Mouse (Mus musculus): ENCODE data around the gene Sparcl1.

- no peak for TF ChIP-seq CTCF (IDR thresholded peaks at IDR 0.05; ENCODE audit: control insufficient read depth, insufficient read depth, insufficient read length)
- TF ChIP-seq FOSL1 (IDR thresholded peaks at IDR 0.05; ENCODE audit: insufficient read depth, low read length, poor library complexity, severe bottlenecking), result no peak
- TF ChIP-seq CEBPB (IDR thresholded peaks at IDR 0.05; ENCODE audit: low read depth), result no peak
- TF ChIP-seq USF1 (IDR thresholded peaks at IDR 0.05; ENCODE audit: low read depth), result no peak
- no peak for TF ChIP-seq MYOD1 (IDR thresholded peaks at IDR 0.05; ENCODE audit: control insufficient read depth, insufficient read length, low read depth)
- TF ChIP-seq MAX (IDR thresholded peaks at IDR 0.05), result no peak
These were observed 78.5 kb downstream of the Sparcl1 start for GRCm38 (mm10) chr5:104035066-104035465.

All from C2C12 (cell line).